Mouse (Mus musculus) cerebellum, adult 2 months (tissue): ENCODE measurements at regions not wholly inside any gene's neighbourhood (a gene's known extent, or its start where the extent isn't known, plus 50 kb on each side); places are given as distances from the start of the nearest gene placed in this dataset.
"Not testable (repeated sequence)": the region's sequence is repeated elsewhere in the genome, so short reads cannot be mapped to it uniquely, and the experiment has no call there.

Experiments
- DNase-seq, 2 experiments: peaks; one replicate each; pipeline ENCODE4 v3.0.0; 2021
- H3K27ac ChIP-seq: fragments of 200-500 bp; 2 replicates; pipeline ENCODE4 v1.5.1; 2012; ENCODE audit warnings: low read length, control low read depth, inconsistent platforms; ENCODE audit not compliant: insufficient read depth
- H3K27me3 ChIP-seq: fragments of 200-500 bp; 2 replicates; pipeline ENCODE4 v1.6.1; 2012; ENCODE audit warnings: inconsistent platforms, mild to moderate bottlenecking, low read length, moderate library complexity; ENCODE audit not compliant: control insufficient read depth, insufficient read depth
- H3K4me1 ChIP-seq: fragments of 200-500 bp; 2 replicates; pipeline ENCODE4 v1.6.1; 2011; ENCODE audit warnings: low read length; ENCODE audit not compliant: control insufficient read depth, insufficient read depth
- H3K4me3 ChIP-seq: fragments of 200-500 bp; replicated peaks from 2 replicates; pipeline ENCODE3; 2011; ENCODE audit warnings: mild to moderate bottlenecking, low read depth, low read length, control low read depth; ENCODE audit not compliant: insufficient read depth
- CTCF ChIP-seq: fragments of 200-500 bp; IDR thresholded peaks from 2 replicates; pipeline ENCODE4 v1.5.1; 2011; ENCODE audit warnings: low read depth, mild to moderate bottlenecking, control low read depth, low read length, moderate library complexity, borderline replicate concordance; ENCODE audit not compliant: insufficient read depth
- POLR2A ChIP-seq: fragments of 200-500 bp; IDR thresholded peaks from 2 replicates; pipeline ENCODE4 v1.6.1; 2011; ENCODE audit warnings: low read length, control low read depth, borderline replicate concordance; ENCODE audit not compliant: insufficient read depth
- WGBS: fragments of 180-500 bp; shearing (Covaris S2); methylation state at CpG from one replicate; pipeline ENCODE4 v1.1.7; 2018; 5-methylcytosine and 5-hydroxymethylcytosine counted together

DNA sequence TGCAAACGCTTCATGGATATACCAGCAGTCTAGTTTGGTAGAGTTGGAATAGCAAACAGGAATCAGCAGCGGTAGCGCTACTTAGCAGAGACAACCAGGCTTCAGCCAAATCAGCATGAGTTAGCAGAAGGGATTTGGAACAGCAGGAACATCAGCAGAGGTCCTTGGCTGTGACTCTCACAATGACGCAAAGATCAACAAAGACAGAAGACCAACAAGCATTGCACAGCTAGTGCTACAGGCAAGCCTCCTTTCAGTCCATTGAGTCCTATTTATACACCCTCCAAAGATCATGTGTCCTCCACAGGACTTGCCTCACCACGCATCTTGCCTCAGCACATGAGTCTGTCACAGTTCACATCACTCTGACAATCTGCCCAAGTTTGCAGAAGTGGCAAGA is 61.6 kb upstream of the Cdyl start:
- TF ChIP-seq CTCF: no peak
- TF ChIP-seq POLR2A: no peak
- H3K4me1 ChIP-seq: no peaks in the 10 kb centered on the region
- H3K27ac ChIP-seq: no peak overlapping the region
- H3K27me3 ChIP-seq: no peaks in the 10 kb centered on the region
- no peak overlapping the region for H3K4me3 ChIP-seq
- WGBS: 78% methylated on average over 5 of the region's 5 CpGs
- no peak for DNase-seq

DNA sequence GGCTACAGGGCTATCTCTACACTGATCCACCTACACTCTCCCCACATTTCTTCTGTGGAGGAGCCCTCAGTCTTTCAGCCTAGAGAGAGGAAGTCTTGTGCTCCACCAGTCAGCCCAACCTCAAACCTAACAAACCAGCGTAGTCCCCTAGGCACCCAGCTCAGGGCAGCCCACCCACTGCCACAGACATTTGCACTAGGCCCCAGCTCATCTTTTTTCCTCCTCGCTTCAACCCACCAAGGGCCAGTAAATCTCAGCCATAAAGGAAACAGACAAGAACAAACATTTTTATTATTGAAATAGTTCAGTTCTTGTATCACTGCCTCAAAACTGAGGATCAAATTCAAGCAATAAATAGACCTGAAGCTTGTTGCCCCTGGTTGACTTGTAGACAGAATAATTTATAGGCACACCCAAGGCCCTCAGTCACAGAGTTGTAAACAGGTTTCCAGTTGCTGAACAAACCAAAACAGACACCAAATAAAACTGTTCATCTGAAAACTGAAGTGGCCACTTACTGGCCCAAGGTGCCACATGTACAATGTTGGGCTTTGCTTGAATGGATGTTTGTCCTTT is 58.0 kb upstream of the Cdyl start:
- WGBS: 93% methylated on average over 2 of the region's 2 CpGs
- TF ChIP-seq POLR2A: no peak
- TF ChIP-seq CTCF: no peak
- Histone ChIP-seq H3K4me1 (no peaks in the 10 kb centered on the region), H3K4me3 (no peak overlapping the region), H3K27me3 (no peaks in the 10 kb centered on the region), H3K27ac (no peak overlapping the region)
- no peak for DNase-seq

DNA sequence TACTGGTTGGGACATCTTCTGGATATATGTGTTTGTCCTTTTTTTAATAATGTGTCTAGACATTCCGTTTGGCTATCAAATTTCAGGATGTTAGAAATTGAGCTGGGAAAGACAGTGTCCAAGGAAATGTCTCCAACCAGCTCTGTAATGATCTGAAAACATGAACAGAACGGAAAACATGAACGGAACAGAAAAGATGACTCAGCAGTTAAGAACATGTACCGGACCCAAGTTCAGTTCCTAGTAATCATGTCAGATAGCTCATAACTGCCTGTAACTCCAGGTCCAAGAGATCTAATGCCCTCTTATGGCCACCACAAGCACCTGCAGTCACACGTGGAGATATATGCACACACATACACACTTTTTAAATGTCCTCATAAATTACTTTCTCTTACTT is 56.6 kb upstream of the Cdyl start:
- 95% methylated on average over 5 of the region's 5 CpGs for WGBS
- no peaks in the 10 kb centered on the region for H3K27me3 ChIP-seq
- no peak for DNase-seq
- H3K4me1 ChIP-seq: no peaks in the 10 kb centered on the region
- no peak overlapping the region for H3K27ac ChIP-seq
- TF ChIP-seq CTCF (no peak), POLR2A (no peak)
- H3K4me3 ChIP-seq: no peak overlapping the region

DNA sequence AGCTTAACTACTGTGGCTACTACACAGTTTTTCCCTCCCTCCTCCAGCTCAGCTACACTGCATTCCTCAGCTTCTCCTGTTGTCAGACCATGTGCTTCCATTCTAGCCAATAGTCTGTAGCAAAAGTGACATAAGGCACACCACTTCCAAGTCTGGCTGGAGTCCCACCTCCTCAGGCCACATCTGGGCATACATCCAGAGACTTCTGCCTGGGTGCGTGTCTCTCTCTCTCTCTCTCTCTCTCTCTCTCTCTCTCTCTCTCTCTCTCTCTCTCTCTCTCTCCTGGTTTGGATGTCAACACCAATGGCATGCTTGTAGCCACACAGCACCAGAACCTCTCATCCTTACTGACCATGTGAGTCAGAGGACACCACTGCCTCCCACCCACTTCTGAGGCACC is 55.6 kb upstream of the Cdyl start:
- Histone ChIP-seq H3K27ac (no peak overlapping the region), H3K27me3 (no peaks in the 10 kb centered on the region), H3K4me3 (no peak overlapping the region), H3K4me1 (no peaks in the 10 kb centered on the region)
- no peak for DNase-seq
- TF ChIP-seq POLR2A (no peak), CTCF (no peak)
- WGBS: 10% methylated on average over 1 of the region's 1 CpGs

DNA sequence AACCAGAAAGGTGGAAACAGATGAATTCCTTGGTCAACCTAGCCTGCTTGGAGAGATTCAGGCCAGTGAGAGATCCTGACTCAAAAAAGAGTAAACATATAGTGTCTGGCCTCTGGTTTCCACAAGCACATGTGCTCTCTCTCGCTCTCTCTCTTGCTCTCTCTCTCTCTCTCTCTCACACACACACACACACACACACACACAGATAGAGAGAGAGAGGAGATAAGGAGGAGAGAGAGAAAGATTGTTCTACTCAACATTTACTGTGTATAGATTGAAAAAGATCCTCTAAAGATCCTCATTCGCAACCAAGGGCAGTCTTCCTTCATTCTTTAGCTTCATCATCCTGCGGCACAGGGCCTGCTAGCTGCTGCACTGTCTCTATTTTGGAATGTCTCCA is 54.9 kb upstream of the Cdyl start:
- DNase-seq: no peak
- H3K4me3 ChIP-seq: no peak overlapping the region
- TF ChIP-seq POLR2A (no peak), CTCF (no peak)
- no peak overlapping the region for H3K27ac ChIP-seq
- H3K27me3 ChIP-seq: no peaks in the 10 kb centered on the region
- H3K4me1 ChIP-seq: no peaks in the 10 kb centered on the region
- WGBS: 97% methylated on average over 3 of the region's 3 CpGs

DNA sequence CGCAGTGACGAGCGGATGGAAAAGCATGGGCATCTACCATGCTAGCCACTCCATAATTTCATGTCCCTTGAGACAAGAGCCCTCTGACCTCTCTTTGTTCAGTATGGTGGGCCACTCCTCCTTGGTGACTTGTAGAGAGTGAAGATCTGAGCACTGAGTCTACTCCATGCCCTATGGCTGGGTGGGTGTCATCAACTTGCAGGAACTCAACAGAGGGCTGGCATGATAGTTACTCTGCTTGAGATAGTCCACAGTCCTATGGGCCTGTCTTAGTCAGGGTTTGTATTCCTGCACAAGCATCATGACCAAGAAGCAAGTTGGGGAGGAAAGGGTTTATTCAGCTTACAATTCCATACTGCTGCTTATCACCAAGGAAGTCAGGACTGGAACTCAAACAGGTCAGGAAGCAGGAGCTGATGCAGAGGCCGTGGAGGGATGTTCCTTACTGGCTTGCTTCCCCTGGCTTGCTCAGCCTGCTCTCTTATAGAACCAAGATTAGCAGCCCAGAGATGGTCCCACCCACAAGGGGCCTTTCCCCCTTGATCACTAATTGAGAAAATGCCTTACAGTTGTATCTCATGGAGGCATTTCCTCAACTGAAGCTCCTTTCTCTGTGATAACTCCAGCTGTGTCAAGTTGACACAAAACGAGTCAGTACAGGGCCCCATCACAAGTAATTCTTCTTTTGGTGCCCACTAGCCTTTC is 52.6 kb upstream of the Cdyl start:
- 86% methylated on average over 5 of the region's 5 CpGs for WGBS
- not testable (repeated sequence) for DNase-seq, H3K27ac ChIP-seq, H3K4me1 ChIP-seq, H3K27me3 ChIP-seq, H3K4me3 ChIP-seq

DNA sequence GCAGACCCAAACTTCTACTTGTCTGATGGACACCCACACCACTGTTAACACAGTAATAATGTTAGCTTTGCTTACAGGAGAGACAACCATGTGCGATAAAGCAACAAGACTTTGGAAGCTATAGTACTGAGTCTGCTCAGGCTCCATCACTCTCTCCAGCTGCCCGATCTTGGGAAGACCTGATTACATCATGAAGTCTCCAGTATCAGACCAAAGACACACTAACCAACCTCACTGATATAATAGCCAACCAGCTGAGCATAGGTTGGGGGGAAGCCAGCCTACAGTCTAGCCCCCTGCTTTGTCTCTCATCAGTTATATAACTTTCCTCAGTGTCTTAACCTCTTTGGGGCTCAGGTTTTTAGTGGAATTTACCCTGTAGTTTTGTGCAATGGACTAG is 51.9 kb upstream of the Cdyl start:
- Histone ChIP-seq H3K27ac (no peak overlapping the region), H3K27me3 (no peaks in the 10 kb centered on the region), H3K4me1 (no peaks in the 10 kb centered on the region), H3K4me3 (no peak overlapping the region)
- no peak for TF ChIP-seq POLR2A
- no peak for TF ChIP-seq CTCF
- no peak for DNase-seq
- 93% methylated on average over 2 of the region's 2 CpGs for WGBS
